Mouse (Mus musculus): Measurements from ENCODE around the gene Bckdhb.

GRCm38 (mm10) chr9:84046961-84047360 is 122.0 kb downstream of the Bckdhb start:
- TF ChIP-seq CTCF (conservative IDR thresholded peaks at IDR 0.05; ENCODE audit: low read length): no peak
- TF ChIP-seq NANOG (IDR thresholded peaks at IDR 0.05; ENCODE audit: borderline replicate concordance, low read length): no peak
